Mouse (Mus musculus) heart, adult 2 months (tissue): ENCODE data around the gene Jakmip3.

Experiments
- CTCF ChIP-seq: fragments of 200-600 bp; IDR thresholded peaks from 2 replicates; pipeline ENCODE4 v1.8.1; 2022; ENCODE audit warnings: antibody characterized with exemption, mild to moderate bottlenecking, moderate library complexity
- EP300 ChIP-seq: fragments of 200-500 bp; IDR thresholded peaks from 2 replicates; pipeline ENCODE4 v1.6.1; 2011; ENCODE audit warnings: low read depth, low read length, control low read depth; ENCODE audit not compliant: insufficient read depth
- POLR2A ChIP-seq: fragments of 200-500 bp; IDR thresholded peaks from 2 replicates; pipeline ENCODE4 v1.6.1; 2011; ENCODE audit warnings: mild to moderate bottlenecking, low read depth, low read length, control low read depth; ENCODE audit not compliant: insufficient read depth

GRCm38 (mm10) chr7:138921611-138922010 lies 18.9 kb upstream of the Jakmip3 start:
- no peak for TF ChIP-seq CTCF
- TF ChIP-seq POLR2A = no peak
- TF ChIP-seq EP300 = no peak
